Mouse (Mus musculus) right cerebral cortex, postnatal 36 days (tissue): Measurements from ENCODE around the gene Plekhm3.

Experiments used
- DNase-seq, 2 experiments: peaks; one replicate each; pipeline ENCODE4 v3.0.0; 2022; ENCODE audit warnings: low spot score in 2 of 2, mixed read lengths in 1 of 2

Gene Plekhm3

GRCm38 (mm10) chr1:64876276-64876675, 80.3 kb downstream of the Plekhm3 start:
- DNase-seq, result no peak

- no peak for DNase-seq
Observed at GRCm38 (mm10) chr1:64875712-64876111, 80.9 kb downstream of the Plekhm3 start.

- DNase-seq, result no peak
Observed at GRCm38 (mm10) chr1:64875156-64875555, 81.5 kb downstream of the Plekhm3 start.

GRCm38 (mm10) chr1:64871956-64872355, 84.7 kb downstream of the Plekhm3 start:
- no peak for DNase-seq

- DNase-seq, result no peak
Observed at GRCm38 (mm10) chr1:64867684-64868083, 88.9 kb downstream of the Plekhm3 start.

- no peak for DNase-seq
Observed at GRCm38 (mm10) chr1:64866140-64866539, 90.5 kb downstream of the Plekhm3 start.

GRCm38 (mm10) chr1:64860235-64860920, 96.2 kb downstream of the Plekhm3 start:
- DNase-seq, result no peak

- DNase-seq, result no peak
Observed at GRCm38 (mm10) chr1:64859826-64860225, 96.8 kb downstream of the Plekhm3 start.

- DNase-seq, result no peak
Observed at GRCm38 (mm10) chr1:64854835-64855234, 101.8 kb downstream of the Plekhm3 start.

- no peak for DNase-seq
Observed at GRCm38 (mm10) chr1:64853738-64854730, 102.6 kb downstream of the Plekhm3 start.

GRCm38 (mm10) chr1:64853244-64853643, 103.4 kb downstream of the Plekhm3 start:
- DNase-seq, result no peak

- DNase-seq, result no peak
Observed at GRCm38 (mm10) chr1:64852272-64852671, 104.4 kb downstream of the Plekhm3 start.

GRCm38 (mm10) chr1:64850345-64850744, 106.3 kb downstream of the Plekhm3 start:
- DNase-seq, result no peak

GRCm38 (mm10) chr1:64848996-64849395, 107.6 kb downstream of the Plekhm3 start:
- DNase-seq, result no peak

GRCm38 (mm10) chr1:64848081-64848480, 108.5 kb downstream of the Plekhm3 start:
- DNase-seq, result no peak

- no peak for DNase-seq
Observed at GRCm38 (mm10) chr1:64847565-64847964, 109.1 kb downstream of the Plekhm3 start.

GRCm38 (mm10) chr1:64844978-64845377, 111.6 kb downstream of the Plekhm3 start:
- DNase-seq, result no peak

GRCm38 (mm10) chr1:64843900-64844616, 112.6 kb downstream of the Plekhm3 start:
- DNase-seq, result no peak

- DNase-seq, result no peak
Observed at GRCm38 (mm10) chr1:64840930-64841329, 115.7 kb downstream of the Plekhm3 start.

GRCm38 (mm10) chr1:64836584-64836983, 120.0 kb downstream of the Plekhm3 start:
- DNase-seq, result no peak

GRCm38 (mm10) chr1:64836114-64836513, 120.5 kb downstream of the Plekhm3 start:
- no peak for DNase-seq

GRCm38 (mm10) chr1:64831552-64831951, 125.1 kb downstream of the Plekhm3 start:
- DNase-seq, result no peak
